Mouse (Mus musculus) midbrain, embryonic 12.5 days (tissue): ENCODE measurements around the gene Kif23. TPM values are rescaled to one million over a fixed set of nuclear protein-coding genes. Genes with fewer than 3 reads are reported as not detected.

ENCODE experiments used
- ATAC-seq: fragments of 200-750 bp; cut with Nextera tagmentation; 2 replicates; pipeline ENCODE4 v1.8.0; 2017; ENCODE audit warnings: low read depth, moderate TSS enrichment, moderate library complexity; ENCODE audit not compliant: low FRiP score
- H3K27ac ChIP-seq: fragments of 300-500 bp; sonication (generic); replicated peaks from 2 replicates; pipeline ENCODE4 v1.5.1; 2016; ENCODE audit warnings: mild to moderate bottlenecking
- H3K27me3 ChIP-seq: fragments of 300-500 bp; sonication (generic); 2 replicates; pipeline ENCODE4 v1.6.1; 2016; ENCODE audit warnings: mild to moderate bottlenecking
- H3K36me3 ChIP-seq: fragments of 300-500 bp; sonication (generic); 2 replicates; pipeline ENCODE4 v1.6.1; 2016
- H3K4me1 ChIP-seq: fragments of 300-500 bp; sonication (generic); 2 replicates; pipeline ENCODE4 v1.6.1; 2016
- H3K4me2 ChIP-seq: fragments of 300-500 bp; sonication (generic); replicated peaks from 2 replicates; pipeline ENCODE4 v1.6.1; 2016; ENCODE audit warnings: mild to moderate bottlenecking, moderate library complexity
- H3K4me3 ChIP-seq: fragments of 300-500 bp; sonication (generic); 2 replicates; pipeline ENCODE4 v1.5.1; 2016; ENCODE audit warnings: mild to moderate bottlenecking
- H3K9ac ChIP-seq: fragments of 300-500 bp; sonication (generic); replicated peaks from 2 replicates; pipeline ENCODE4 v1.6.1; 2016; ENCODE audit warnings: mild to moderate bottlenecking, moderate library complexity
- H3K9me3 ChIP-seq: fragments of 300-500 bp; sonication (generic); 2 replicates; pipeline ENCODE4 v1.6.1; 2016; ENCODE audit warnings: mild to moderate bottlenecking
- WGBS: fragments of 180-500 bp; shearing (Covaris S2); methylation state at CpG from one replicate; pipeline ENCODE4 v1.1.7; 2016; 5-methylcytosine and 5-hydroxymethylcytosine counted together
- polyA plus RNA-seq: library from polyadenylated mRNA; unstranded; fragments of >200 nt; fragmentation: Nextera tagmentation; extraction: Ambion mirVana; gene quantifications from 2 replicates; pipeline ENCODE4 v1.2.1, GENCODE M21; 2016

Gene Kif23
- polyA plus RNA-seq, 1 experiment from 2014 or later: 90.2 TPM

- H3K9me3 ChIP-seq: no peaks in the 10 kb centered on the region
- H3K27me3 ChIP-seq: peaks cover 43% of the 10 kb centered on the region
- no peak overlapping the region for H3K4me3 ChIP-seq
- H3K4me2 ChIP-seq: peak overlapping the region; percentile 19; the same call in 1 of the 2 replicates
- 7% methylated on average over 16 of the region's 16 CpGs for WGBS
- peaks cover 18% of the 10 kb centered on the region for H3K4me1 ChIP-seq
- H3K27ac ChIP-seq: no peak overlapping the region
- no peaks in the 10 kb centered on the region for H3K36me3 ChIP-seq
- H3K9ac ChIP-seq: no peak overlapping the region
- 0 out of 2 replicates have a peak, but pooled peaks have one; percentile 27 for ATAC-seq
These were observed 46.8 kb downstream of the Kif23 start for GRCm38 (mm10) chr9:61899804-61900203.

- 4% methylated on average over 7 of the region's 8 CpGs for WGBS
- H3K4me1 ChIP-seq: peaks cover 18% of the 10 kb centered on the region
- H3K9ac ChIP-seq: no peak overlapping the region
- H3K27ac ChIP-seq: no peak overlapping the region
- no peak overlapping the region for H3K4me3 ChIP-seq
- ATAC-seq: no peak
- H3K4me2 ChIP-seq: no peak overlapping the region
- no peaks in the 10 kb centered on the region for H3K36me3 ChIP-seq
- H3K27me3 ChIP-seq: peaks cover 43% of the 10 kb centered on the region
- no peaks in the 10 kb centered on the region for H3K9me3 ChIP-seq
These were observed 48.2 kb downstream of the Kif23 start for GRCm38 (mm10) chr9:61898401-61898800.

- WGBS: 80% methylated on average over 8 of the region's 8 CpGs
- H3K27ac ChIP-seq: no peak overlapping the region
- H3K4me2 ChIP-seq: no peak overlapping the region
- H3K9ac ChIP-seq: no peak overlapping the region
- ATAC-seq: no peak
- H3K9me3 ChIP-seq: no peaks in the 10 kb centered on the region
- H3K36me3 ChIP-seq: no peaks in the 10 kb centered on the region
- H3K4me1 ChIP-seq: peaks cover 5% of the 10 kb centered on the region; the same call in 1 of the 2 replicates
- H3K4me3 ChIP-seq: no peak overlapping the region
- H3K27me3 ChIP-seq: peaks cover 24% of the 10 kb centered on the region
These were observed 51.6 kb downstream of the Kif23 start for GRCm38 (mm10) chr9:61895014-61895413.

GRCm38 (mm10) chr9:61889855-61890254 is 56.7 kb downstream of the Kif23 start:
- Histone ChIP-seq H3K4me3 (no peak overlapping the region), H3K4me2 (no peak overlapping the region), H3K36me3 (no peaks in the 10 kb centered on the region), H3K27me3 (0 out of 2 replicates have a peak, but pooled peaks cover 4% of the 10 kb centered on the region), H3K27ac (peak overlapping the region; percentile 46; the same call in 1 of the 2 replicates), H3K4me1 (peaks cover 13% of the 10 kb centered on the region), H3K9me3 (no peaks in the 10 kb centered on the region), H3K9ac (no peak overlapping the region)
- no peak for ATAC-seq
- 63% methylated on average over 8 of the region's 8 CpGs for WGBS

- H3K9me3 ChIP-seq: no peaks in the 10 kb centered on the region
- peaks cover 18% of the 10 kb centered on the region for H3K4me1 ChIP-seq
- H3K27me3 ChIP-seq: 0 out of 2 replicates have a peak, but pooled peaks cover 4% of the 10 kb centered on the region
- H3K4me3 ChIP-seq: no peak overlapping the region
- WGBS: 77% methylated on average over 11 of the region's 11 CpGs
- ATAC-seq: no peak
- no peak overlapping the region for H3K4me2 ChIP-seq
- H3K9ac ChIP-seq: no peak overlapping the region
- no peaks in the 10 kb centered on the region for H3K36me3 ChIP-seq
- H3K27ac ChIP-seq: peak overlapping the region; percentile 35; the same call in 1 of the 2 replicates
These were observed 58.8 kb downstream of the Kif23 start for GRCm38 (mm10) chr9:61887661-61888379.

GRCm38 (mm10) chr9:61885964-61886363 is 60.6 kb downstream of the Kif23 start:
- H3K4me1 ChIP-seq: peaks cover 18% of the 10 kb centered on the region
- no peaks in the 10 kb centered on the region for H3K36me3 ChIP-seq
- H3K9ac ChIP-seq: no peak overlapping the region
- H3K9me3 ChIP-seq: no peaks in the 10 kb centered on the region
- H3K27ac ChIP-seq: no peak overlapping the region
- H3K27me3 ChIP-seq: peaks cover 4% of the 10 kb centered on the region; the same call in 1 of the 2 replicates
- ATAC-seq: no peak
- no peak overlapping the region for H3K4me3 ChIP-seq
- no peak overlapping the region for H3K4me2 ChIP-seq
- WGBS: 87% methylated on average over 7 of the region's 7 CpGs

GRCm38 (mm10) chr9:61884936-61885335 is 61.6 kb downstream of the Kif23 start:
- Histone ChIP-seq H3K36me3 (no peaks in the 10 kb centered on the region), H3K4me3 (no peak overlapping the region), H3K4me2 (no peak overlapping the region), H3K9me3 (no peaks in the 10 kb centered on the region), H3K27ac (0 out of 2 replicates have a peak overlapping the region, but pooled peaks have one; percentile 21), H3K9ac (no peak overlapping the region), H3K4me1 (peaks cover 18% of the 10 kb centered on the region), H3K27me3 (peaks cover 4% of the 10 kb centered on the region; the same call in 1 of the 2 replicates)
- ATAC-seq: no peak
- 56% methylated on average over 13 of the region's 13 CpGs for WGBS

- Histone ChIP-seq H3K4me1 (peaks cover 18% of the 10 kb centered on the region), H3K36me3 (no peaks in the 10 kb centered on the region), H3K9me3 (no peaks in the 10 kb centered on the region), H3K27me3 (peaks cover 4% of the 10 kb centered on the region; the same call in 1 of the 2 replicates), H3K4me3 (no peak overlapping the region), H3K27ac (0 out of 2 replicates have a peak overlapping the region, but pooled peaks have one; percentile 21), H3K9ac (no peak overlapping the region), H3K4me2 (no peak overlapping the region)
- ATAC-seq: no peak
- 77% methylated on average over 7 of the region's 7 CpGs for WGBS
These were observed 62.2 kb downstream of the Kif23 start for GRCm38 (mm10) chr9:61884375-61884774.

- no peak overlapping the region for H3K27ac ChIP-seq
- no peak overlapping the region for H3K4me2 ChIP-seq
- no peaks in the 10 kb centered on the region for H3K36me3 ChIP-seq
- H3K9ac ChIP-seq: no peak overlapping the region
- H3K4me1 ChIP-seq: peaks cover 30% of the 10 kb centered on the region
- no peak for ATAC-seq
- no peak overlapping the region for H3K4me3 ChIP-seq
- WGBS: 84% methylated on average over 3 of the region's 3 CpGs
- no peaks in the 10 kb centered on the region; the same call in 1 of the 2 replicates for H3K27me3 ChIP-seq
- H3K9me3 ChIP-seq: no peaks in the 10 kb centered on the region
These were observed 64.4 kb downstream of the Kif23 start for GRCm38 (mm10) chr9:61882179-61882578.

- H3K9me3 ChIP-seq: no peaks in the 10 kb centered on the region
- H3K9ac ChIP-seq: no peak overlapping the region
- no peak overlapping the region for H3K4me2 ChIP-seq
- H3K36me3 ChIP-seq: no peaks in the 10 kb centered on the region
- WGBS: 25% methylated on average over 2 of the region's 2 CpGs
- H3K4me3 ChIP-seq: no peak overlapping the region
- H3K27me3 ChIP-seq: peaks cover 6% of the 10 kb centered on the region; the same call in 1 of the 2 replicates
- peaks cover 38% of the 10 kb centered on the region for H3K4me1 ChIP-seq
- no peak overlapping the region for H3K27ac ChIP-seq
- no peak for ATAC-seq
These were observed 67.7 kb downstream of the Kif23 start for GRCm38 (mm10) chr9:61878889-61879288.

- no peak overlapping the region for H3K4me3 ChIP-seq
- no peak overlapping the region for H3K9ac ChIP-seq
- 23% methylated on average over 22 of the region's 22 CpGs for WGBS
- no peaks in the 10 kb centered on the region for H3K36me3 ChIP-seq
- ATAC-seq: peak; percentile 50; the same call in 1 of the 2 replicates
- H3K27ac ChIP-seq: peak overlapping the region; percentile 49
- peaks cover 50% of the 10 kb centered on the region for H3K4me1 ChIP-seq
- no peaks in the 10 kb centered on the region for H3K9me3 ChIP-seq
- peaks cover 6% of the 10 kb centered on the region; the same call in 1 of the 2 replicates for H3K27me3 ChIP-seq
- H3K4me2 ChIP-seq: 0 out of 2 replicates have a peak overlapping the region, but pooled peaks have one; percentile 21
These were observed 69.0 kb downstream of the Kif23 start for GRCm38 (mm10) chr9:61877373-61878112.

GRCm38 (mm10) chr9:61873325-61873724 is 73.2 kb downstream of the Kif23 start:
- H3K27ac ChIP-seq: peak overlapping the region; percentile 90
- H3K4me3 ChIP-seq: no peak overlapping the region
- H3K4me2 ChIP-seq: no peak overlapping the region
- H3K9me3 ChIP-seq: no peaks in the 10 kb centered on the region
- no peaks in the 10 kb centered on the region for H3K36me3 ChIP-seq
- H3K4me1 ChIP-seq: peaks cover 58% of the 10 kb centered on the region
- H3K9ac ChIP-seq: no peak overlapping the region
- H3K27me3 ChIP-seq: peaks cover 6% of the 10 kb centered on the region; the same call in 1 of the 2 replicates
- WGBS: 52% methylated on average over 8 of the region's 8 CpGs
- no peak for ATAC-seq
